Mouse (Mus musculus) gastrocnemius, postnatal 36 days (tissue): Measurements from ENCODE around the gene Endou. TPM values are rescaled to one million over a fixed set of nuclear protein-coding genes. Genes with fewer than 3 reads are reported as not detected.

Experiments used
- DNase-seq, 2 experiments: peaks; one replicate each; pipeline ENCODE4 v3.0.0; 2022
- intact Hi-C: fragments of 180-260 bp; cut with DNase I; formaldehyde crosslinking; loops from one replicate; pipeline ENCODE4 v1.15.1; 2025
- total RNA-seq, 2 experiments: library from RNA; stranded (reverse); gene quantifications; 2 replicates each; pipeline ENCODE4 v1.2.3; 2021

Gene Endou
- total RNA-seq, 2 experiments from 2014 or later, result 0.44 to 0.77 TPM

DNA sequence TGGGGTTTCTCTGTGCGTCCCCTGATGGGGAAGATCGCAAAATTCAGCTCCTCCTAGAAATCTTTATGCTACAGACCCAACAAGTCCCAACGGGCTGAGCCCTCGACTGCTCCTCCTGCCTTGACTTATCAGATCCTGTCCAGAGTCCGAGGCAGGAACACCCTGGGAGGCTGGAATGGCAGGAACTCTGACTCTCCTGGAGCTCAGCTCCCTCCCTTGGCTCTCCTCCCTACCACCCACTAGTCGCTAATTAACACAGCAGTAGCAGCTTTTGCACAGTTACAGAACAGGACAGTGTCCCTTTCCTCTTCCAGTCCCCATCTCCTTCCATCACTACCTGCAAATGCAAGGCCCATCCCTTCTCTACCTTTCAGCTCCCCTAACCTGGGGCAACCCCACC is 774 bp downstream of the Endou start:
- intact Hi-C loops, result no loop called here
- no peak for DNase-seq

GRCm38 (mm10) chr15:97728804-97729203 is 2.3 kb downstream of the Endou start:
- intact Hi-C loops, result no loop called here
- DNase-seq, result peak in 1 of 2 experiments; percentile 41

DNA sequence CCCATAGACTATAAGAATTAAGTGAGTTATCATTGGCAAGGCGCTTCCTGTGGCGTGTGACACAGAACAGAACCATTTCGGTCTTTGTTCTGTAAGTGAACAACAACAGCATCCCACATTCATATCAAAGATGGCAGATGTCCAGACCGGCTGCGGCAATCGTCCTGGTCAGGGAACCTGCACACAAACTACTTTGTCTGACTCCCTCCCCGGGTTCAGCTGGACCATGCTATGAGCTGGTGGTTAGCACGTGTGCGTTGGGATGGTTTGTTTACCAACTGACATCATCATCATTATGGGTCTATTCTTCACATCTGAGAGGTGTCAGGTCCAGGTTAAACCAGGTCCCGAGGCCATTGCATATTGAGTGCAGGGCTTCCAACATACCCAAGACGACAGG is 2.7 kb downstream of the Endou start:
- DNase-seq, result no peak
- intact Hi-C loops, result no loop called here

DNA sequence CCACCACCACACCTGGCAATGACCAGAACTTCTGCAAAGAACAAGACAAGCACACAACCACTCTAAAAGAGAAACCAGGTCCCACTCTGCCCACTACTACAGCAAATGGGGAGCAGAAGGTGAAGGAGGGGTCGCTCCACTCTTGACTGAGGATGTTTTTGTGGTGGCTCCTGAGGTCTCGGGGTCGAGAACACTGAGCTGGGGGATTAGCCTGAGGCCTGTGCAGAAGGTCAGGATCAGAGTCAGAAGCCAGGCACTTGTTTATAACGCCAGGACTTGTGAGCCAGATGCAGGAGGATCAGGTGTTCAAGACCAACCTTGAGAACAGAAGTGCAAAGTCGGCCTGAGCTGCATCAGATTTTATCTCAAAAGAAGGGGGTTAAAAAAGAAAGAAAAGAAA is 3.6 kb downstream of the Endou start:
- intact Hi-C loops, result no loop called here
- no peak for DNase-seq

GRCm38 (mm10) chr15:97727048-97727447 is 4.1 kb downstream of the Endou start:
- intact Hi-C loops, result no loop called here

DNA sequence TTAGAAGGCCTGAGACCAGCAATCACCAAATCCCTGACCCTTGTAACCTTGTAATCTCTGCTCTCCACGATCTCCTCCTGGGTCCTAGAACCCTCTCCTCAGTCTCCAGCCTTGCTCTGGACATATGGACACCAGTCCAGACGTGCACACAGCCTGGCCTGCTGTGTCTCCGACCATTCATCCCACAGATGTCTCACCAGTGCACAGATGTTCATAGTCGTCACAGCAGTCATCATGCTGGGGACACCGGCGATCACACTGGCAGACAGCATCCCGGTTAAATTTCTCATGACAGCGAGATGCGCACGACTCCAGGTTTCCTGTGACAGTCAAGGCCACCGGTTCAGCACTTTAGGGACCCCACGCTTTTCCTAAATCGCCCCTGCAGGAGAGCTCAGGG is 4.8 kb downstream of the Endou start:
- no peak for DNase-seq
- intact Hi-C loops, result no loop called here

More at GRCm38 (mm10) chr15:97727048-97727447, 4.1 kb downstream of the Endou start:
- DNase-seq, result peak in 1 of 2 experiments; percentile 57

DNA sequence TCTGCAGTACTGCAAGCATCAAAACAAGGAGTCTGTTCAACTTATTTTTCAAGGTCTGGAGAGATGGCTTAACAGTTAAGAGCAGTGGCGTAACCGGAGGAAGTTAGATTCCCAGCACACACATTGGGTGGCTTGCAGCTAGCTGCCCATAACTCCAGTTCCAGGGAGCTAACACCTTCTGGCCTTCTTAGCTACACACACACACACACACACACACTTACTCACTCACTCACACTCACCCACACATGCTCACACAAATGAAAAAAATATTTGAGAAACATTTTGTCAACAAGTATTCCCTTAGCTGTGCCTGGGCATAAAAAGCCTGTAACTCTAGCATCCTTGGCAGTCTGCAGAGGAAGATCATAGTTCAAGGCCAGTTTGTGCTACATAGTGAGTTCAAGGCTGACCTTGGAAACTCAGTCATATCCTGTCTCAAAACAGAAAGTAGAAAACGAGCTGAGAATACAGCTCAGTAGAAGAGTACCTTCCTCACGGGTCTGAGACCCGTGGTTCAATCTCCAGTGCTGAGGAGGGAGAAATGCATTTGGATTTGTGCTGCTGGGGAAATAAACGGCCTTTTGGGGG is 5.8 kb downstream of the Endou start:
- intact Hi-C loops, result no loop called here
- DNase-seq, result no peak

GRCm38 (mm10) chr15:97724346-97725197 is 6.6 kb downstream of the Endou start:
- intact Hi-C loops, result no loop called here
- DNase-seq, result no peak

DNA sequence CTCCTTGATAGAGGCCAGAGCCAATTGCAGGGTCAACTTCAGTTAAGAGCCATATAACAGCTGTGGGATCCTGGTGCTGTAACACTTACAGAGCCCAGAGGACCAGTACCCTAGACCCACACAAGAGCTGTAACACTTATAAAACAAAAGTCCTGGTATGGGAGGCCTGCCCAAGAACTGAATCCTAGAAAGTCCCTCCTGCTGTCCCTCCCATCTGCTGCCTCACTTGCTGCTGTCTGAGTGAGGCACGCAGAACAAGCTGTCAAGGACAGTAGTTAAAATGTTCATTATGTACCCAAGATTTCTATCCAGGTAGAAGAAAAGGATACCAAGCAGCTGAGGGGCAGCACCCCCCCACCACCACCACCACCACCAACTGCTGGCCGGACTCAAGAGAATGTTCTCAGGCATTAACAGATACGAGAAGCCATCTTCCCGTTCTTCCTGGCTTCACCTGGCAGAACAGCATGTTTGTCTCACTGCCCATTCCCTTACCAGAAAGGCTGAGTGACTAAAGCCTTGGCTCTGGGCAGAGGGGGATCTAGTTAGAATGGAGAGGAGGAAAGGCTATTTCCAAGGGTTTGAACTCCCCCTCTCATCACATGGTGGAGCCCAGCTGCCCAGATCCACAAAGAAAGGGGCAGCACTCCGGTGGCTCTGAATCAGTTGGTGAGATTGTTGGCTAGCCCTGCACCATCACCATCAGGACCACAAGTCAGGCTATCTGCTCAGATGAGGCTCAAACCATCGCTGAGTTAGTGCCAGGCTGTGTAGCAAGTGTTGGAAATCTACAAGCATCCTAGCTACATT is 7.4 kb downstream of the Endou start:
- no peak for DNase-seq
- intact Hi-C loops, result no loop called here

DNA sequence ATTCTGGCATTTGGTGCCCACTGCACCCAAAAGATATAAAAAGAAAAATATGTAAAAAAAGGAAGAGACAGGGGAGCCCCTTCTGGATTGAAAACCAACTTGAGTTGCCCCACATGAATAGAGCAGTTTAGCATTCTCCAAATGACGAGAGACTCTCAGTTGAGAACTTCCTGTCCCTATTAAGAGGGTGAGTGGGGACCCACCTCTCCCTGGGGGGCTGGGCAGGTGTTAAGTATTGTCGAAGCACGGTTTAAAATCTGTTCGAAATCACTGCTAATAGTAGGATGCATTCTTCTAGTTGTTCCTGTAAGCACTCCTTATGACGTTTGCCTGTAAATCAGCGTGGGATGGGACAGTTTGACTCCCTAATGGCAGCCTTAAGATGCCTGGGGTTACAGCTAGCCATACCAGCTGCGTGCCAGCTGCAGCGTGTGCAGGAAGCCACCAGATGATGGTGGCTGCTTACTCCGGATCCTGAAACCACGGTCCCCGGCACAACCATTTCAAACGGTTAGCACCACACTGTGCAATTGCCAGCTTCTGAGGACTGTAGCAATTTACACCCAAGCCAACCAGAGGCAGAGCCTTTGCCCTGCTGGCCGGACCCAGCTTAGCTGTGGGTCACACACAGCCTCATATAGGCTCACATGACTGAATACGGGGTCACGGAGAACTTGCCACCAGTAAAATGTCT is 10.0 kb downstream of the Endou start:
- no peak for DNase-seq
- intact Hi-C loops, result loop anchor here (2.0 kb wide), 1 partner anchor 46 kb away; the partner anchor contains the start of gene Rapgef3

GRCm38 (mm10) chr15:97720026-97720675 is 11.0 kb downstream of the Endou start:
- no peak for DNase-seq
- intact Hi-C loops, result loop anchor here (2.0 kb wide), 1 partner anchor 47 kb away; the partner anchor contains the start of gene Rapgef3

DNA sequence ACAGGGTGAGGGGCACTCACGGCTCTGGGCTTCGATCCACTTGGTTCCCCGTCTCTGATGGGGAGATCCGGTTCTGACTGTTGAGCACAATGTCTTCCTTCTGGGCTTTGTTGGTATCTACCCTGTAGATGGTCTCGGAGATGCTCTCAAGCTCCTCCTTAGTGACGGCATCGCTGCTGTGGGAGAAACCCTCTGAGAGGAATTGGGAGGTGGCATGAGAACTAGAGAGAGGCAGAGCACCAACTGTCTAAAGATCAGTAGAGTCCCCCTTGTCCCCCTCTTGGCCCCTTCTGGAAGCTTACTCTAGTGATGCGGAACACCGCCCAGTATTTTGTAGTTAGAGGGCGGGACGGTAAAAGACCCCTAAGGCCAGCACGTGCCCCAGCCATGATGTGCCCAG is 11.6 kb downstream of the Endou start:
- DNase-seq, result no peak
- intact Hi-C loops, result loop anchor here (2.0 to 5.0 kb wide), 3 partner anchors 57 to 233 kb away; no protein-coding TSS in a partner anchor

- no peak for DNase-seq
- intact Hi-C loops, result loop anchor here (2.0 to 5.0 kb wide), 3 partner anchors 58 to 234 kb away; no protein-coding TSS in a partner anchor
Observed at GRCm38 (mm10) chr15:97718535-97719155, 12.5 kb downstream of the Endou start.

GRCm38 (mm10) chr15:97717861-97718534 is 13.1 kb downstream of the Endou start:
- DNase-seq, result peak in 1 of 2 experiments; percentile 54
- intact Hi-C loops, result loop anchor here (2.0 to 5.0 kb wide), 3 partner anchors 59 to 234 kb away; no protein-coding TSS in a partner anchor

GRCm38 (mm10) chr15:97716782-97717181 is 14.4 kb downstream of the Endou start:
- intact Hi-C loops, result loop anchor here (5.0 kb wide), 1 partner anchor 236 kb away; no protein-coding TSS in a partner anchor
- DNase-seq, result no peak

DNA sequence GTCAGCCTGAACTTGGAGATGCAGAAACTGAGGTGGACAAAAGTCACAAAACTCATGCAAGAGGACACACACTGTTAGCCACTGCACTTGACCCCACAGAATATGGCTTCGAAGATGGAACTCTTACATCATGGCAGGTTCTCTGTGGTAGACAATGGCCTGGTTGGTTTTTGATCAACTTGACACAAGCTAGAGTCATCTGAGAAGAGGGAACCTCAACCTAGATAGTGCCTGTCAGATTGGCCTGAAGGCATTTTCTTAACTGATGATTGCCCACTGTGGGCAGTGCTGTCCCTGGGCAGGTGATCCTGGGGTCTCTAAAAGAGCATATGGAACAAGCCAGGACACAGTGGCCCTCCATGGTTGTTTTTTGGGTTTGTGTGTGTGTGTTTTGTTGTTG is 15.4 kb downstream of the Endou start:
- intact Hi-C loops, result loop anchor here (5.0 kb wide), 1 partner anchor 237 kb away; no protein-coding TSS in a partner anchor
- DNase-seq, result no peak

GRCm38 (mm10) chr15:97715083-97715482 is 16.1 kb downstream of the Endou start:
- no peak for DNase-seq
- intact Hi-C loops, result loop anchor here (5.0 kb wide), 1 partner anchor 237 kb away; no protein-coding TSS in a partner anchor

DNA sequence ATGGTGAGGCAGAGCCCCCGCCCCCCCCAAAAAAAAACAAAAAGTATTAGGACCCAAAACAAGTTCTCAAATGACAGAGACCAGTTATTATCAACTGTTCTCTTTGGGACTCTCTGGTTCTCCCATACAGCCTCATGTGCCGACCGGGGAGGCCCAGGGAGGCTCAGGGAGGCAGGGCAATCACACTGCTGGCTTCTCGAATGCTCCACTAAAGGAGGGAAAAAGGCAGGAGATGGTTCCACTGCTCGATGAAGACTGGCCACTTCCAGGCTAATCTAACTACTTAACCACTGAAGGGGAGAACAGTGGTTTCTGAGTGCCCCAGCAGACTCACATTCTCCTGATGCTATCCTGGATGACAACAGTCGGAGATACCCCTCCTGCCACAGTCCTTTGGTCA is 18.6 kb downstream of the Endou start:
- intact Hi-C loops, result no loop called here
- DNase-seq, result no peak
